Mouse (Mus musculus) liver, embryonic 16.5 days (tissue): ENCODE data around the gene Zfp442. TPM values are rescaled to one million over a fixed set of nuclear protein-coding genes. Genes with fewer than 3 reads are reported as not detected.
"Not testable (repeated sequence)": the region's sequence is repeated elsewhere in the genome, so short reads cannot be mapped to it uniquely, and the experiment has no call there.

Experiments
- ATAC-seq: fragments of 200-750 bp; cut with Nextera tagmentation; 2 replicates; pipeline ENCODE4 v1.8.0; 2017; ENCODE audit warnings: low read depth, mild to moderate bottlenecking, moderate number of reproducible peaks, moderate library complexity
- H3K27ac ChIP-seq: fragments of 300-500 bp; sonication (generic); 2 replicates; pipeline ENCODE4 v1.5.1; 2014; ENCODE audit warnings: mild to moderate bottlenecking, low read length
- H3K27me3 ChIP-seq: fragments of 300-500 bp; sonication (generic); 2 replicates; pipeline ENCODE4 v1.6.1; 2014; ENCODE audit warnings: low read depth, low read length, mixed read lengths; ENCODE audit not compliant: control insufficient read depth, insufficient read depth
- H3K36me3 ChIP-seq: fragments of 300-500 bp; sonication (generic); 2 replicates; pipeline ENCODE4 v1.6.1; 2014; ENCODE audit warnings: mild to moderate bottlenecking; ENCODE audit not compliant: control insufficient read depth, insufficient read depth
- H3K4me1 ChIP-seq: fragments of 300-500 bp; sonication (generic); 2 replicates; pipeline ENCODE4 v1.6.1; 2014; ENCODE audit warnings: low read depth, low read length, mixed read lengths; ENCODE audit not compliant: control insufficient read depth
- H3K4me2 ChIP-seq: fragments of 300-500 bp; sonication (generic); 2 replicates; pipeline ENCODE4 v1.6.1; 2014; ENCODE audit warnings: low read depth, low read length, mixed read lengths
- H3K4me3 ChIP-seq: fragments of 300-500 bp; sonication (generic); 2 replicates; pipeline ENCODE4 v1.5.1; 2014; ENCODE audit warnings: low read depth, mild to moderate bottlenecking, low read length
- H3K9ac ChIP-seq: fragments of 300-500 bp; sonication (generic); 2 replicates; pipeline ENCODE4 v1.6.1; 2014; ENCODE audit warnings: low read depth, low read length
- H3K9me3 ChIP-seq: fragments of 300-500 bp; sonication (generic); replicated peaks from 2 replicates; pipeline ENCODE4 v1.6.1; 2016; ENCODE audit warnings: low read length; ENCODE audit not compliant: control insufficient read depth
- WGBS: fragments of 180-500 bp; shearing (Covaris S2); extraction: QIAGEN DNeasy Blood & Tissue Kit; methylation state at CpG from one replicate; pipeline ENCODE4 v1.1.7; 2014; ENCODE audit not compliant: insufficient replicate concordance; 5-methylcytosine and 5-hydroxymethylcytosine counted together
- polyA plus RNA-seq: library from polyadenylated mRNA; unstranded; fragments of >200 nt; fragmentation: Nextera tagmentation; extraction: Ambion mirVana; gene quantifications from 2 replicates; pipeline ENCODE4 v1.2.1, GENCODE M21; 2015

The Zfp442 gene
- 0.93 and 1.4 TPM in 2 replicates for polyA plus RNA-seq

DNA sequence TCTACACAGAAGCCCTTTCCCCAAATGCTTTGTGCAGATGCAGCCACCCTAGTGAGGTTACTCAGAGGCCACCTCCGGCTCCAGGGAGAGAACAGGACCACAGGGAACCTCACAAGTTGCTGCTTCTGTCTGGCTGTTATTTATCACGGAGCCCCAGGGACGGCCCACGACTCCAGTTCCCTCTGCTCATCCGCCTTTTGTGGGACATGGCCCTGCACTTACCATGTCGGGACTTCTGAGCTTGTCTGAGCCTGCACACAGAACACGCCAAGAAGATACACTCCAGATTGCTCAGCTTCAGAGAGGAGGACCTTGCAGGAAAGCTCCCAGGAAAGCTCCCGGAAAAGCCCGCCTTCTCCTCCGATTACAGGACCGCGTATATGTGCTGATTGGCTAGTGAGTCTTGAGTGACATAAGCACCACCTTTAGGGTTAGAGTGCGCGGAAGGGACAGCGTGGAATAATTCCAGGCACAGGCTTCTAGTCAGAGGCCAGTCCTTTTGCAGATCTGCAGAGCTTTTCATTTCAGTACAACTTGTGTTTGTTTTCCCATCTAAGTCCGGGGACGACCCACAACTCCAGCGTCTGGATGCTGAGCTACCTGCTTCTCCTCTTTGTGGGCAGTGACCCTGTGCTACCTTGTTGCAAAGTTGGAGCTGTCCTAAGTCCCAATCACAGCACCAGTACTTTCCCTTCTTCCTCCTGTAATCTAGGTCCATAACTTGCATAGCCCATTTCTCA is at the start of gene Zfp442:
Gene Zfp442 (minus strand): TSS at position 307 of the 740 bp plus-strand sequence.
- ATAC-seq: peak; percentile 96
- not testable (repeated sequence) for H3K27ac ChIP-seq, H3K27me3 ChIP-seq, H3K9me3 ChIP-seq, H3K9ac ChIP-seq, H3K4me1 ChIP-seq, H3K36me3 ChIP-seq
- WGBS: 1% methylated on average over 18 of the region's 18 CpGs
- Histone ChIP-seq H3K4me3 (peak within 1 kb of the TSS; percentile 54), H3K4me2 (peak within 1 kb of the TSS; percentile 49)

DNA sequence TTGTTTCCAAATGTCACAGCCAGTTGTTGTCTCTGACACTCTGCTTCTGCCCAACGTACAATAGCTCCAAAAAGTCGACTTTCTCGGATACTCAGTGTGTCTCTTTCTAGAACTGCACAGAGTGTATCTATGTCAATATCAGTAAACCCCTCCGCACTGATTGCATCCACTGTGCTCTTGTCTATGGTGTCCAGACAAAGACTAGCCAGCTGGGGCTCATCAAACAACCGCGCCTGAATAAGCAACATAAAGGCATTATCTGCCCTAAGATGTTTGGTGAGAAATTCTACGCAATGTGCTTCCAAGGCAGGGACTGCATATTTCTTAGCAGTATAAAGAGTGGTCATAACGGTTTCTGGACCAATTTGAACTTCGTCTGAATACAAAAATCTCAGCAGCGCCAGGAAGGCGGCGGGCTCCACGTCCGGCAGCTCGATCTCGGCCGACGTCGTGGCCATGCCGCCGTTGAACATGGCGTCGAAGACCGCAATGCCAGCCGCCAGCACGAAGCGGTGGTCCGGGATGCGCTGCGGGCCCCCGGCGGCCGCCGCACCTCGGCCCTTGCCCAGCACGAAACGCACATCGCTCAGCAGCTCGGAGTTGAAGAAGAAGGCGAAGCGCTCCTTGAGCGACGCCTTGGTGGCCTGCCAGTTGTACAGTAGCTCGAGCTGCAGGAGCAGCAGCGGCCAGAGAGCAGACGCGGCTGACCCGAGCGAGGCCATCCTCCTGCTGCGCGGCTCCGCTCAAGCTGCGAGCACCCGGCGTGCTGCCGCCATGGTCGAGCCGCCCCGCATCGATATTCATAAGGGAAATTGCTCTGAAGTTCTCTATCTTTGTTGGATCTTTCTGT is 49.1 kb upstream of the Zfp442 start:
- WGBS: 39% methylated on average over 60 of the region's 60 CpGs
- not testable (repeated sequence) for H3K4me3 ChIP-seq, H3K27ac ChIP-seq, H3K4me1 ChIP-seq, H3K9ac ChIP-seq, H3K27me3 ChIP-seq, ATAC-seq, H3K36me3 ChIP-seq, H3K9me3 ChIP-seq
- H3K4me2 ChIP-seq: 0 out of 2 replicates have a peak overlapping the region, but pooled peaks have one; percentile 6

DNA sequence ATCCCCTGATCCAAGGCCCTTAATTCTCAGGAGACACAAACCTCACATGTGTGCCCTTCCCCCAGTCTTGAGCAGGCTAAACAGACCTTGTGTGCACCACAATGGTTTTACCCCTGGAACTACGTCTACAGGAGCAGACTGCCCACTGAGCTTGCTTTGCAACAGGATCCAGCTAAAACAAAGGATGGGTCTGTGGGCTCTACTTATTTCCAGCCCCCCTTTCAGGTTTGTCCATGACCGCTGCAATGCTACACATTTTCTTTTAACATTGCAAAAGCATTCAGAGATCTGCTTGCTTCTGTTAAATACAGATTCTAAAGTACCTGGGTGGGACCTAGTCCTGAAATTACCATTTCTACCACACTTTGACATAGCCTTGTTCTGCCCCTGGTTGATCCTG is 41.7 kb upstream of the Zfp442 start:
- WGBS: 52% methylated on average over 2 of the region's 2 CpGs

DNA sequence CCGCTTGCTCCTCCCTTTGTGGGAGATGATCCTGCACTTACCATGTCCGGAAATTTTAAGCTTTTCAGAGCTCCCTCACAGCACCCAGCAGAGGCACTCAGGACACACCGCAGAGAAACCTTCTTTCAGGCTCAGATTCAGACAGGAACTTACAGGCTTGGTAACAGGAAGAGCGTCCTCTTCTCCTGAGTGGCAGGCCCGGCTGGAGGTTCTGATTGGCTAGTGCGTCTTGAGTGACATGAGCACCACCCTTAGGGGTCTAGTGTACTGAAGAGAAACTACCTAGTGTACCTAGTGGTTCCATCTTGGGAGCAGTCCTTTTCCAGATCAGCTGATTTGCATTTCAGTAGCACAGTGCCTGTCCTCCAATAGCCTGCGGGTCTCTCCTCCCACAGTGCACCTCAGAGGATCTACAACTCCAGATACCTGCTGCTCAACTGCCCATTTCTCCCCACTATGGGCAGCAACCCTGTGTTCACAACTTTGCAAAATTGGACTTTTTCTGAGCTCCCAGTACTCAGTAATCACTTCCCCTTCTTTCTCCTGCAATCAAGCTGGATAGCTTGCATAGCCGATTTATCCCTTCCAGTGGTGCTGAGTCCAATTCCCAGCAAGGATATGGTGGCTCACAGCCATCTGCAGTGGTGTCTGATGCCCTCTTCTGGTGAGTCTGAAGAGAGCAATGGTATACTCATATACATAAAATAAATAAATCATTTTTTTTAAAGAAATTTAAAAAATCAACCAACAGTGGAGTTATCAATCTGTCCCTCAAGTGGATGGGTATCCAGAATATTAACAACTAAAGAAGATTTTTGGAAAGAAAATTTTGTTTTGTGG is 33.9 kb upstream of the Zfp442 start, which contains the start of gene Zfp345:
Gene Zfp345 (minus strand): TSS at position 153 of the 840 bp plus-strand sequence.
- H3K4me3 ChIP-seq, H3K4me1 ChIP-seq, ATAC-seq, H3K27ac ChIP-seq, H3K9ac ChIP-seq, H3K36me3 ChIP-seq, H3K27me3 ChIP-seq, H3K9me3 ChIP-seq, H3K4me2 ChIP-seq: not testable (repeated sequence)
- 58% methylated on average over 7 of the region's 8 CpGs for WGBS

More for the DNA sequence above, 41.7 kb upstream of the Zfp442 start:
- no peak overlapping the region for H3K4me3 ChIP-seq
- no peaks in the 10 kb centered on the region for H3K36me3 ChIP-seq
- no peak overlapping the region for H3K27ac ChIP-seq
- H3K9me3 ChIP-seq: no peaks in the 10 kb centered on the region
- H3K4me2 ChIP-seq: no peak overlapping the region
- ATAC-seq: no peak
- H3K9ac ChIP-seq: no peak overlapping the region
- H3K27me3 ChIP-seq: no peaks in the 10 kb centered on the region
- no peaks in the 10 kb centered on the region for H3K4me1 ChIP-seq

DNA sequence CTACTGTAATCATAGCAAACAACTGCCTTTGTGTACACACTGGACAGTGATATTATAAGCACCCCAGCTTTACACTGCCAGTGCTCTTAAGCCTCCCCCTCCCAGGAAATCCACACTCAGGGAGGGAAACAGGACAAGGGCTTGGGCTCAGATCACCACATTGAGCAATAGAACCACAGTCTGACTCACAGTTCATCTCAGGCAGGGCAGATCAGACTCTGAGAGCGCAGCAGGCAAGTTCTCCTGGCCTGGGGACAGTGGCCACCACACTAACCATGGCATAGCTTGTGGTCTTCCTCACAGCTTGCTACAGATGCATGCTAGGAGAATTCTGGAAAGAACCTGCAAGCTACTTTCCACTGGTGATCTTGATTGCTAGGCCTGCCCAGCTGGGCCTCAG is 12.2 kb downstream of the Zfp442 start:
- not testable (repeated sequence) for H3K4me2 ChIP-seq, H3K4me1 ChIP-seq, H3K36me3 ChIP-seq, H3K9ac ChIP-seq, H3K4me3 ChIP-seq, H3K27ac ChIP-seq, H3K27me3 ChIP-seq, H3K9me3 ChIP-seq
- peak; percentile 73 for ATAC-seq
- 53% methylated on average over 1 of the region's 1 CpGs for WGBS

DNA sequence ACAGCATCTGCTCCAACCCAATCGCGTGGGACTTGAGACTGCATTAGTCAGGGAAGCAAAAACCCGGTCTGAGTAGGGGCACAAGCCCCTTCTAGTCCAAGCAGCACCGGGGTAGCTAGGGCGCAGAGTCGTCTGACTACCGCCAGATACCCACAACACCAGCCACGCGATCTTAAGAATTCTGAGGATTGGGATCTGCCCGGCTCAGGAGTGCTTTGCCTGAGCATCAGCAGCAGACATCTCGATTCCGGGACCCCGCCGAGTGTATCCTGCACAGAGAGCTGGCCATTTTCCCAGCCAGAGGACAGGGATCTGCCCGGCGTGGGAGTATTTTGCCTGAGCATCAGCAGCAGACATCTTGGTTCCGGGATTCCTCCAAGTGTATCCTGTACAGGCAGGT is 39.1 kb downstream of the Zfp442 start:
- H3K27ac ChIP-seq, H3K9ac ChIP-seq, H3K36me3 ChIP-seq, H3K4me1 ChIP-seq, H3K4me3 ChIP-seq, H3K9me3 ChIP-seq, H3K27me3 ChIP-seq, H3K4me2 ChIP-seq, ATAC-seq: not testable (repeated sequence)
- 74% methylated on average over 17 of the region's 17 CpGs for WGBS

DNA sequence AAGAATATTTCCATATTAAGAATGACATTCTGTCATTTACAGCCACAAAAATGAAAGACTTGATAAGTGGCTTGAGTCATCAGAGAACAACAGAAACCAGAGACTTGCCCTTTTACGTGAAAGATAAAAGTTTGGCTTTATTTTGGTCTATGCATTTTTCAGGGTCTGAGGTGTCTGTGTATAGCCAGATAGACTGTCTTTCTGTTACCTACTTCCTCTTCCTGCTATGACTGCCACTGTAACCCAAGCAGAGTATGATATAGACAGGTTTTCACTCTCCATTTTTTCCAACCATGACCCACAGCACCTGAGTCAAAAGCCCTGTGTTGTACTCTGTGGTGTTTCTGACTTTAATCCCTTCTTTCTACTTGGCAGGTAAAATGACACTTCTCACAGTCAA is 61.1 kb downstream of the Zfp442 start:
- Histone ChIP-seq H3K27ac (no peak overlapping the region), H3K4me3 (no peak overlapping the region), H3K4me1 (no peaks in the 10 kb centered on the region), H3K36me3 (no peaks in the 10 kb centered on the region), H3K9me3 (no peaks in the 10 kb centered on the region), H3K4me2 (no peak overlapping the region), H3K27me3 (no peaks in the 10 kb centered on the region), H3K9ac (no peak overlapping the region)
- ATAC-seq: no peak
- WGBS: 53% methylated on average over 1 of the region's 1 CpGs

DNA sequence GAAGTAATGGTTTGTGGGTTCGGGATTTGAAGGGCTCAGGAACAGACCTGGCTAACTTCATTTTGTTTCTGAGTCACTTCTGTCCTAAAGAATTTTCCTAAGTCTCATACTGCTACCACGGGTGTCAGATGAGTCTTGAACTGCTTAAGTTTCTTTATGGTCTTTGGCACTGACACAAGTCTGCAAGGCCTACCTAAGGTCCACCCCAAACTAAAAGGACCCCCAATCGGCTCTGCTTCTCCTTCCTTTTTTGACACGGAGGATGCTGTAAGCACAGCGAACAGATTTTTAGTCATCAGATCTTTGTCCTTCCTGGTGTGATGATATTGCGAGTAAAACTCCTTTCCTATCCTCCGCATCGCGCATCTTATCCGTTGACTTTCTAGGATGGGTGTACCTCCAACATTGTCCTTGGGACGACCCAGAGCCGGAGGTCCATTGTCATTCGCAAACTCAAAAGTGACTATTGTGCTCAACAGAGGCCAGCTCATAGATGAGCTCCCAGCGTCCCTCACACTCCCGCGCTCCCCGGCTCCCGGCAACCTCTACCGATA is 65.7 kb downstream of the Zfp442 start:
- H3K4me3 ChIP-seq, H3K9me3 ChIP-seq, H3K36me3 ChIP-seq, ATAC-seq, H3K27me3 ChIP-seq, H3K9ac ChIP-seq, H3K4me2 ChIP-seq, H3K27ac ChIP-seq, H3K4me1 ChIP-seq: not testable (repeated sequence)
- WGBS: 81% methylated on average over 18 of the region's 19 CpGs
